Mouse (Mus musculus) hindbrain, postnatal 0 days (tissue): Measurements from ENCODE around the gene Nbea. TPM values are rescaled to one million over a fixed set of nuclear protein-coding genes. Genes with fewer than 3 reads are reported as not detected.

Experiments used
- ATAC-seq: fragments of 200-750 bp; cut with Nextera tagmentation; 2 replicates; pipeline ENCODE4 v1.8.0; 2017; ENCODE audit warnings: mild to moderate bottlenecking, moderate TSS enrichment, moderate library complexity
- DNase-seq: peaks from one replicate; pipeline ENCODE4 v3.0.0-alpha.2; 2015; ENCODE audit warnings: low spot score
- H3K27ac ChIP-seq: fragments of 300-500 bp; sonication (generic); 2 replicates; pipeline ENCODE4 v1.5.1; 2014; ENCODE audit warnings: mild to moderate bottlenecking
- H3K27me3 ChIP-seq: fragments of 300-500 bp; sonication (generic); 2 replicates; pipeline ENCODE4 v1.6.1; 2014; ENCODE audit warnings: low read length, mixed read lengths; ENCODE audit not compliant: insufficient read depth
- H3K36me3 ChIP-seq: fragments of 300-500 bp; sonication (generic); 2 replicates; pipeline ENCODE4 v1.6.1; 2014; ENCODE audit warnings: low read length, mixed read lengths; ENCODE audit not compliant: insufficient read depth
- H3K4me1 ChIP-seq: fragments of 300-500 bp; sonication (generic); 2 replicates; pipeline ENCODE4 v1.6.1; 2014; ENCODE audit warnings: antibody characterized with exemption, low read length, mixed read lengths; ENCODE audit not compliant: insufficient read depth
- H3K4me2 ChIP-seq: fragments of 300-500 bp; sonication (generic); 2 replicates; pipeline ENCODE4 v1.6.1; 2014; ENCODE audit warnings: low read depth, mild to moderate bottlenecking, low read length, moderate library complexity, mixed read lengths
- H3K4me3 ChIP-seq: fragments of 300-500 bp; sonication (generic); 2 replicates; pipeline ENCODE4 v1.5.1; 2014; ENCODE audit warnings: low read length
- H3K9ac ChIP-seq: fragments of 300-500 bp; sonication (generic); replicated peaks from 2 replicates; pipeline ENCODE4 v1.6.1; 2014; ENCODE audit warnings: mild to moderate bottlenecking, low read length, moderate library complexity, mixed read lengths
- H3K9me3 ChIP-seq: fragments of 300-500 bp; sonication (generic); 2 replicates; pipeline ENCODE4 v1.6.1; 2016; ENCODE audit warnings: low read length, mixed read lengths
- CTCF ChIP-seq: IDR thresholded peaks from 2 replicates; pipeline ENCODE4 v1.5.1; 2016; ENCODE audit warnings: antibody characterized with exemption, control low read depth, low read depth
- WGBS: fragments of 180-500 bp; shearing (Covaris S2); extraction: QIAGEN DNeasy Blood & Tissue Kit; methylation state at CpG from one replicate; pipeline ENCODE4 v1.1.7; 2014; 5-methylcytosine and 5-hydroxymethylcytosine counted together
- polyA plus RNA-seq: library from polyadenylated mRNA; unstranded; fragments of >200 nt; fragmentation: Nextera tagmentation; extraction: Ambion mirVana; gene quantifications from 2 replicates; pipeline ENCODE4 v1.2.1, GENCODE M21; 2015
- total RNA-seq: library from RNA; depleted of rRNA; stranded (reverse); fragments of >200 nt; gene quantifications from 2 replicates; pipeline ENCODE4 v1.2.3, GENCODE M21; 2014

The Nbea gene
- total and polyA plus RNA-seq, 2 experiments from 2014 or later, result 53.4 to 190 TPM

DNA sequence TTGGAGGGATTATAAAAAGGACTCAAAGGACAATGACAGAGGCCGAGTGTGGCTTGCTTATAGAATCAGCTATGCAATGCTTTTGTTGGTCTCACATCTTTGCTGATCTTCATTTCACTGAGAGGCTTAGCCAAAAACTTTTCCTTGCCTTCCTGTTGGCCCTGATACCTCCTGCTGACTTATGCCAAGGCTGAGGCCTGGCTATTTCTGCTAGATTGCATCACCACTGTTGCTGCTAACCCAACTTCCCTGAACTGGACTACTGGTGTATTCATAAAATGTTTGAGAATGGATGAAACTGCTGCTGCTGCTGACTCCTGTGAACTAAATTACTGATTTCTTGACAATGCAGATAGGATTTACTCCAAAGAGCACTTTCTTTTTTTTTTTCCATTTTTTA is 274.2 kb downstream of the Nbea start:
- no peak overlapping the region for H3K4me3 ChIP-seq
- no peak for TF ChIP-seq CTCF
- no peaks in the 10 kb centered on the region for H3K36me3 ChIP-seq
- H3K9me3 ChIP-seq, result no peaks in the 10 kb centered on the region
- H3K9ac ChIP-seq, result no peak overlapping the region
- WGBS, result 76% methylated on average over 1 of the region's 1 CpGs
- ATAC-seq, result no peak
- no peak overlapping the region for H3K4me2 ChIP-seq
- no peak for DNase-seq
- H3K27ac ChIP-seq, result no peak overlapping the region
- no peaks in the 10 kb centered on the region for H3K4me1 ChIP-seq
- H3K27me3 ChIP-seq, result no peaks in the 10 kb centered on the region

DNA sequence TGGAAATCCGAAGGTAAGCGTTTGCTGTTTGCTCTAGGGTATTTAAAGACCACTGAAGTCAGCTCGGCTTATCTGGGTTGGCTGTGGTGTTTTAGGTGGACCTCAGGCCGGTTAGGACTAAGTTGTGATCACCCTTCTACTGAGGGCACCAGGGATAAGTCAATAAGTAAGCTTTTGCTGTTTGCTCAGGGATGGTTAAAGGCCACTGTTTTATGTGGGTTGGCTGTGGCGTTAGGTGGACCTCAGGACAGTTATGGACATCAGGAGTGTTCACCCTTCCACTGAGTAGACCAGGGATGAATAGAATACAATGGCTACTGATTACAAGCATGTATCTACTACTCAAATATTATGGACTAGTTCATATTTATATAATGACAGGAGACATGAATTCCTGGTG is 292.9 kb downstream of the Nbea start:
- Histone ChIP-seq H3K4me1 (no peaks in the 10 kb centered on the region), H3K27me3 (no peaks in the 10 kb centered on the region), H3K27ac (no peak overlapping the region), H3K36me3 (no peaks in the 10 kb centered on the region), H3K9me3 (no peaks in the 10 kb centered on the region), H3K9ac (no peak overlapping the region), H3K4me3 (no peak overlapping the region), H3K4me2 (no peak overlapping the region)
- WGBS, result 95% methylated on average over 5 of the region's 5 CpGs
- no peak for DNase-seq
- ATAC-seq, result no peak
- TF ChIP-seq CTCF, result no peak

DNA sequence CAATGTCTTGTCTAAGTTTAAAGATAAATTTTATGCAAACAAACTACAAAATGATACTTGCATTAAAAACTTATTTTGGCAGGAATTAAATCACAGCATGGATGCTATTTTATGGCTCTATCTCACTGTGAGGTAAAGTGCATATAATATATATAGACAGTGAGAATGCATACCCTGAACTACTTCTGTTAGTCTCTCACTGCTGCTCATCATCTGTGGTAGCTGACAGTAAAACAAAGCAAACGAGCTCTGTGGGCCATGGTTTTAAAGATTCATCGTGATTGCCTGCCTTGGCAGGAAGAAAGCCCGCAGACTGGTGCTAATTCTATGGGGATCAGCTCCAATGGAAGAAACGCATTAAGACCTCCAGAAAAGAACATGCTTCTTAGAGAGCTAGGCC is 294.3 kb downstream of the Nbea start:
- Histone ChIP-seq H3K4me1 (no peaks in the 10 kb centered on the region), H3K27ac (no peak overlapping the region), H3K27me3 (no peaks in the 10 kb centered on the region), H3K9ac (no peak overlapping the region), H3K4me2 (no peak overlapping the region), H3K9me3 (no peaks in the 10 kb centered on the region), H3K36me3 (no peaks in the 10 kb centered on the region), H3K4me3 (no peak overlapping the region)
- 55% methylated on average over 4 of the region's 4 CpGs for WGBS
- TF ChIP-seq CTCF, result no peak
- DNase-seq (no peak), ATAC-seq (no peak)

DNA sequence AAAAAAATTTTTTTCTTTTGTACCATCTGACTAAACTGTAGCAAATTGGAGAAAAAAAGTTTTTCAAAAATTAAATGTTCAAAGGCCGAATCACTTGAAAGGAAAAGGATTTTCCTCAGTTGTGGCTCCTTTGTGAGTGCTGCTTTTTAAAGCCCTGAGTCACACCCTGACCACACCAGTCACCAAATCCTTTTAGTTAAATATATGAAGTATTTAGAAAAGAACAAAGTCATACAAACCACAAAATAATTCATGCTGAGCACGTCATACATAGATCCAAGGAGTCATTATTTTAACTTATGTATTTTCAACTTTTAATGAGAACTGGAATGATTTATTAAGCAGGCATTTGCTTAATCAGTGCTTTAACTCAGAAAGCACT is 295.7 kb downstream of the Nbea start:
- TF ChIP-seq CTCF, result no peak
- H3K27ac ChIP-seq, result no peak overlapping the region
- ATAC-seq (no peak), DNase-seq (no peak)
- H3K4me1 ChIP-seq, result no peaks in the 10 kb centered on the region
- no peak overlapping the region for H3K4me2 ChIP-seq
- H3K9me3 ChIP-seq, result no peaks in the 10 kb centered on the region
- 77% methylated on average over 2 of the region's 2 CpGs for WGBS
- no peaks in the 10 kb centered on the region for H3K27me3 ChIP-seq
- no peaks in the 10 kb centered on the region for H3K36me3 ChIP-seq
- no peak overlapping the region for H3K4me3 ChIP-seq
- no peak overlapping the region for H3K9ac ChIP-seq

DNA sequence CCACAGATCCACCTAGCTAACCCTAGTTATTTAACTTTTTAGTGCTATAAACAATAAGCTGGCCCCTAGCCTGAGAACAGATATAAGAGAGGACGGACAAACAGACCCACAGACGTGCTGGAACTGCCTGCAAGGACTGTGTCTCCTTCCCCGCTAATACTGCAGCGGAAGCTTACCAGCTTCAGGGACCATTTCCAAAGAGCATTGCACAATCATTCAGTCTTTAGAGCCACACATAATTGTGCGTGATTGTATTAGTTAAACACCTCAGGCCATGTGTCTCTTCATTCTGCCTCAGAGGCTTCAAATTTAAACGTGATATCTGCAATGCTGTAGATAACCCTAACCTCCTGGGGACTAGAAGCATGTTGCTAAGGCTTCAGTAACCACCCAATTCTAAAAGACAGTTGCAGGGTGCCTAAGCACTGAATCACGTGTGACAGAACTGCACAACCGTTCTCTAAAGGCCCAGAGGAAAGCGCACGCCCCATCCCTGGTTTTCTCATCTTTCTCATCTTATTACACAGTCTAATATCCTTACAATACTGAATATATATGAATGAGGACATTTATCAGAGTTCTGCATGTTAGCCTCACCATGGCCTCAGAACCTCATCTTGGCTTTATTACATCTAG is 296.2 kb downstream of the Nbea start:
- Histone ChIP-seq H3K36me3 (no peaks in the 10 kb centered on the region), H3K9ac (no peak overlapping the region), H3K4me2 (no peak overlapping the region), H3K27ac (no peak overlapping the region), H3K9me3 (no peaks in the 10 kb centered on the region), H3K27me3 (no peaks in the 10 kb centered on the region), H3K4me3 (no peak overlapping the region), H3K4me1 (no peaks in the 10 kb centered on the region)
- 70% methylated on average over 10 of the region's 10 CpGs for WGBS
- no peak for ATAC-seq
- DNase-seq, result no peak
- TF ChIP-seq CTCF, result no peak

DNA sequence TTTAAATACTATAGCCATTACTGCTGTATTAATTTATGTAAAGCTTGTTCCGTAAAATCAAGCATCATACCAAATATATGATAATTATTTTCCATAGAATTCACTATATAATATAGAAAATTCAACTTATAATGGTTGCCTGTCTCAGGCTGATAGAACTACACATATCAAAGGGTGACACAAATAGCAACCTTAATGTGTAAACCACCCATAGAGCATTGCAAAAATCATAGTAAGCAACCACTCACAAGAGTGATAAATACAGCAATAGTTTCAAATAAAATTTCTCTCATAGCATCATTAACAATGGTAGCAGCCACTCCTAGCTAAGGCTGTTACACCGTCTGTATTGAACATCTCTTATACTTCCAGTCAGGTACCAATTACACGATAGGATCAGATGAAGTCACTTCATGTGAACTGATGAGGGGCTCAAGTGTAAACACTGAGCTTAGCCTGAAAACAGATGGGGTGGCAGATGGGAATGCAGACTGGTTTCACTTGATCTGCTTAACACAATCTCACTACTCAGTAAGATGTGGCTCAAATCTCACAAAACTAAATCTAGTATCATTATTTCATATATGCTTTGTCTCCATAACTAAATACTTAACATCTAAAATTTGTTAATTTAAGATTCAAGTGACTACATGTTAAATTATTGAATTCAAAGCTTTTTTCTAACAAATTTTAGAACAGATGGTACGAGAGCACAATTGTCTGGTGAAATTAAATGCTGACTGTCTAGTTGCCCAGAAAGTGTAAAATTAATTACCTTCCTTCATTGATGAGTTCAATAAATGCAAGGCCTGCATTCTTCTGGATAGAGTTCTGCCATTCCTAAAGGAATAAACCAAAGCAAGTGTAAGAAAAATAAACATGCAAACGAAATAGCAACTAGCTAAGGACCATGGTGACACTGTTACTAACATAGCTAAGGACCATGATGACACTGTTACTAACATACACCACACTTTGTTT is 310.3 kb downstream of the Nbea start:
- Histone ChIP-seq H3K9ac (no peak overlapping the region), H3K9me3 (no peaks in the 10 kb centered on the region), H3K4me3 (no peak overlapping the region), H3K36me3 (no peaks in the 10 kb centered on the region), H3K27ac (no peak overlapping the region), H3K27me3 (no peaks in the 10 kb centered on the region), H3K4me2 (no peak overlapping the region), H3K4me1 (no peaks in the 10 kb centered on the region)
- ATAC-seq, result peak; percentile 92
- WGBS, result 57% methylated on average over 5 of the region's 5 CpGs
- peak; percentile 82 for DNase-seq
- TF ChIP-seq CTCF, result no peak
